Mouse (Mus musculus) layer of hippocampus, adult 11-12 months (tissue): ENCODE measurements around the gene Pak2.
"Not testable (repeated sequence)": the region's sequence is repeated elsewhere in the genome, so short reads cannot be mapped to it uniquely, and the experiment has no call there.

Source experiments
- DNase-seq: peaks from one replicate; pipeline ENCODE4 v3.0.0; 2022; ENCODE audit warnings: low spot score

The Pak2 gene

GRCm38 (mm10) chr16:32091466-32091865 lies 12.3 kb upstream of the Pak2 start:
- DNase-seq = no peak

- DNase-seq = no peak
Observed at GRCm38 (mm10) chr16:32087629-32088443, 8.7 kb upstream of the Pak2 start.

DNA sequence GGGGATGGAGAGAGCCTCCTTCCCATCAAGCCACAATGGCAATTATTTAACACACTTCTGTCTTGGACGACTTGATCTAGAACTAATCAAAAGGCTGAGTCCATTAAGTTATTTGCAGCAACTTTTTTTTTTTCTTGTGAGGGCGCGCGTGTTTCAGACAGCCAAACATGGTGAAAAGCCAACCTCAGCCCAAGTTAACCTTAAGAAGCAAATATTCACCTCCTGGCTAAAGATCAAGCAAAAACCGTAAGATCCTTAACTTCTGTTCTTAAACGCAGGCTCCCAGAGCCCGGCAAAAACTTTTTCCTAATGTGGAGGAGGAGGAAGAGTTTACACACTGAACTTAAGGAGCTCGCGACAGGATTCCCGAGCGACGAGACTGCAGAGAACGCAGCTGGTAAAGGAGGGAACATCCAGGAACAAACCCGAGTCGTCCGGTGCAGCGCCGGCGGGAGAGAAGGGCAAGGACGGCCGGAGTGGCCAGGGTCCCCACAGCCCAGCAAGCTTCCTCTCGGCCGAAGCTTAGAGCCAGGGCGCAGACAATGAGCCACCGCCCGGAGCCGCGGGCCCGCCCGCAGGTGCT lies 643 bp downstream of the Pak2 start:
- peak; percentile 31 for DNase-seq

DNA sequence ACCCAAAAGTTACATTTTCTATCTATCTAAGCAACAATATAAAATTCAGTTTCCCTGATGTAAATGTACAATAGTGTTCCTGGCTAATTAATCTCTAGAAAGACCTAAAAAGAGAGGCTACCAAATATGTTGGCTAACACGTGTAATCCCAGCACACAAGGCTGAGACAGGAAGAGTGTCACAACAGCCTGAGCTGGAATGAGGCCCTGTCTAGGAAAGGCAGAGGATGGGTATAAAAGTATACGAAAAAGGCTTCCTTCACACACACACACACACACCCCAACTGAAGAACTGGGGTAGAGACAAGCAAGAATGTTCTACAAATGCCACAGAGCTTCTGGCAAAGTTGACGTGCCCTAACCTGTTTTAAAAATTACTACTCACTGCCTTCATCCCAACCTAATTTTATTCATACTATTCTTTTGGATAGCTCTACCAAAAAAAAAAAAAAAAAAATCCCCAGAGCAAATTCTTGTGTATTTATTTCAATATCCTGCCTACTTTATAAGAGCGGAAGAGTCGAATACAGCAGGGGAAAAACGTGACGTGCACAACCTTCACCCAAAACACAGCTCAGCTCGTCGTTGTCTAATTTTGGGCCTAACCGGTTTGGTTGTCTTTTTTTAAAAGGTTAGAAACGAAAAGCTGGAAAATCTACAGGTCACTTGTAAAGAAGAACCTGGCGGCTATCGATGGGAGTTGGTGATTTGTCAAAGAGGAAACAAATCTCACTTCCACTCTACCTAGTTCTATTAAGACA lies 1.3 kb downstream of the Pak2 start:
- DNase-seq = no peak

- DNase-seq = no peak
Observed at GRCm38 (mm10) chr16:32076406-32076805, 2.7 kb downstream of the Pak2 start.

DNA sequence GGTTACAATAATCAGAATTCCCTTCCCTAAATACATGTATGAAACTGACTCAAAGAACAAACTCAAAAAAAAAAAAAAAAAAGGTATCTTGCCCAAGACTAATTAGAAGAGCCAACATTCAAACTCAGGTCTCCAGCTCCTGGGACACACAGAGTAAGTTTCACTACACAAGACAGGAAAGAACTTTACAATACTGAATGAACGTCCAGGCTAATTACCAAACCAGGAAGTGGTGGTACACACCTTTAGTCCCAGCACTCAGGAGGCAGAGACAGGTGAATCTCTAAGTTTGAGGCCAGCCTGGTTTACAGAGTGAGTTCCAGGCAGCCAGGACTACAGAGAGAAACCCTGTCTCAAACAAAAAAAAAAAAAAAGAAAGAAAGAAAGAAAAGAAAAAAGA lies 3.4 kb downstream of the Pak2 start:
- DNase-seq = no peak

GRCm38 (mm10) chr16:32070070-32070469 lies 9.1 kb downstream of the Pak2 start:
- not testable (repeated sequence) for DNase-seq

DNA sequence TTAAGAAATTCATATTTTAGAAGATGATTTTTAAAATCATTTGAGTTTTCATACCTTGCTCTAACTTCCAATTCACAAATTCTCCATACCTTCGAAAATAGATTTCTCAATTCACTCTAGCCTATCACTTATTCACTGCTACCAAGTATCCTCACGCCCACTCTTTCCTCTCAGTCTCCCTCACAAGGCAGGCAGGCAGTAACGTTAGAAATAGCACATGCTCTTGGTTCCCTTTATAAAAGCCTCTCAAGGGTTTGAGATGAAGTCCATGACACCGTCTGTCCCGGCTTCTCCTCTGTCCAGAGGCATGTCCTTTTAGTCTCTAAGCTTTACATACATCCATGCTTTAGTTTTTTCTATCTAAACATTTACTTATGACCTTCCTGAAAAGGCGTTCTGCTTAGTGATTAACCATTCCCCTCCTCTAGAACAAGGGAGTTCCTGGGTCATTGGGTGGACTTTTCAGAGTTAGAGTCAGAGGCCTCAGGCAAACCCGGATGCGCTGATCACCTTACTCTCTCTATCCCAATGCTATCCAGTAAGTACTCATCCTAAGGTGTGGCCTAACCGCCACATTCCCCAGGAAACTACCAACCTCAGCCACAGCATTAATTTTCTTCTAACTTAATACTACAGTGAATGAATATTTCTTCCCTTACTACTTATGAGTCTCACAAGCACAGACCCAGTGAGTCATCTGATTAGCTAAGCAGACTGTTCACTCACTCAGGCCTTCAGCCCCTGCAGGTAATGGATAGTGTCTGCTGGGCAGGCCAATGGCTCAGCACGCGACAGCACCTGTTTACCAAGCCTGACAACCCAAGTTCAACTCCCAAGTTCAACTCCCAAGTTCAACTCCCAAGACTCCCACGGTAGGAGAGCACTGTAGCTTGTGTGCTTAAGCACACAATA lies 10.5 kb downstream of the Pak2 start:
- DNase-seq = no peak

GRCm38 (mm10) chr16:32066899-32067298 lies 12.2 kb downstream of the Pak2 start:
- DNase-seq = no peak

DNA sequence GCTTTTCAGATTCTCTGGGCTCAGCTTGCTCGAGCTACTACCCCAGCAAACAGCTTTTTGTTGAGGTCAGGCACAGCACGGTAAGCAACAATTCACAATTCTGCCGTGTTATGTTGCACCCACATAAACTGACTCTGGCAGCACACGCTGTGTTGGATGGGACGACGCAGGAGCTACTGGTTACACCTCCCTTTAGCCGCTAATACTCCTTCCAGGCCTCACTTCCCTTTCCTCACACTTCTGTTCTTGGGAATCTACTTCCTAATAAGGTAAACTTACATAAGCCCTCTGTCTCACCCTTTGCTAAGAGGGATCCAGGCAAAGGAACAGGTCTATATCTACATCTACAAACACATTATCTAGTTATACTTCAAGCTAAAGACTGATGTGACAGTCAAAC lies 15.2 kb downstream of the Pak2 start:
- DNase-seq = no peak

DNA sequence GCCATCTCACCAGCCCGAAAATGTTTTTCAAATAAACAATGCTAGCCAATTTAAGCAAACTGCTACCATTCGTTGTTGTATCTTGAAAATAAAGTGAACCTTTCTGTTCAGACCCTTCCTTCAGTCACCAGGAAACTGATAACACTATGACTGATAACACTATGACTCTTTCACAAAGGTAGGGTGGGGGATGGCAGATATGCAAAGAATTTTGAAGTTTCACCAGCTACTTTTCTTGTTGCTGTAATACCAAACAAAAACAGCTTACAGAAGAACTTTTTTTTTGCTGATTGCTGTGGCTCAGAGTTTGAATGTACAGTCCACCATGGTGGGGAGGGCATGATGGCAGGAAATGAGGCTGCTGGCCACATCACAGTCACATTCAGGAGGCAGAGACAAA lies 16.9 kb downstream of the Pak2 start:
- no peak for DNase-seq

GRCm38 (mm10) chr16:32059840-32060523 lies 19.2 kb downstream of the Pak2 start:
- no peak for DNase-seq

GRCm38 (mm10) chr16:32058817-32059216 lies 20.3 kb downstream of the Pak2 start:
- no peak for DNase-seq

DNA sequence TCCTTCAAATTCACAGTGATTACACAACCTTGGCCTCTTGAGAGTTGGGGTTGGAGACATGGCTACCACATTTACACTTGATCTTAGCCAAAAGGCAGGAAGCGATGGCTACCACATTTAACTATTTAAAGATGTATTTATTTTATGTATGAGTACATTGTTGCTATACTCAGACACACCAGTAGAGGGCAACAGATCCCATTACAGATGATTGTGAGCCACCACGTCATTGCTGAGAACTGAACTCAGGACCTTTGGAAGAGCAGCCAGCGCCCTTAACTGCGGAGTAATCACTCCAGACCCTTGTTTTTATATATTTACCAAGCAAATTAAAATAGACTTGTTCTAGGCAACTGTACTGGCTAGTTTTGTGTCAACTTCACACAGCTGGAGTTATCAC lies 36.8 kb downstream of the Pak2 start:
- no peak for DNase-seq

DNA sequence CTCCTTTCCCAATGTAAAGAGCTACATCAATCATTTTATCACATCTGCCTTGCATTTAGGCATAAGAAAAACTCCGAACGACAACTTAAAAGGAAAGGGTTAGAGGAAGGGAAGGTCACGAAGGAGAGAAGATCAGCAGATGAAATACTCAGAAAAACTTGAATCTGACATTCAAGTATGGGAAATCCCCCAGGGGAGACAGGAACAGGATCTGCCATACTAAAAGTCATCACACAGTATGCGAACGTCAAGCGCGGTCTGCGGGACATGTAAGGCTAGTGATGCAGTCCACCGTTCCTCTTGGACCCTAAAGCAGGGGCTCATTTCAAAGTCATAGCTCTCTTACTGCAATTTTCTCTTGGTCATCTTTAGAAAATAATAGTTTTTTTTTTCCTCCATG lies 59.5 kb downstream of the Pak2 start:
- DNase-seq = no peak

DNA sequence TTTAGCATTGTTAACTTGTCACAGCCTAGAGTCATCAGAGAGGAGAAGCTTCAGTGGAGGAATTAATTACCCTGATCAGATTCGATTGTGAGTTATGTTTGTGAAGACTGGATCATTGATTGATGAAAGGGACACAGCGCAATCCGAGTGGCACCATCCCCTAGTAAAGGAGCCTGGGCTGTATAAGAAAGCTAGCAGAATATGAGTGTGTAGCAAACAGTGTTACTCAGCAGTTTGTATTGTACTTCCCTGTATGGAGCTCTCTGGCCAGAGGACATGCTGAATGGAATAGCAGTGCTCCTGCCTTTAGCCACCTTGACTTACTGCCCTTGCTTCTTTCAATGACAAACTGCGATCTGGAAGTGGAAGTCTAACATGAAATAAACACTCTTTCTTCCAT lies 68.8 kb downstream of the Pak2 start:
- DNase-seq = no peak

- DNase-seq = peak; percentile 21
Observed at GRCm38 (mm10) chr16:32009913-32010312, 69.2 kb downstream of the Pak2 start.

GRCm38 (mm10) chr16:32008529-32009293 lies 70.4 kb downstream of the Pak2 start:
- no peak for DNase-seq

- DNase-seq = no peak
Observed at GRCm38 (mm10) chr16:32004731-32005130, 74.4 kb downstream of the Pak2 start.
